Mouse (Mus musculus) ES-E14 (cell line): ENCODE results near the gene Shisal2b. TPM values are rescaled to one million over a fixed set of nuclear protein-coding genes. Genes with fewer than 3 reads are reported as not detected.

Experiments
- DNase-seq: peaks from one replicate; pipeline ENCODE4 v3.0.0-alpha.2; 2013; ENCODE audit warnings: low read depth, low spot score
- H3K27ac ChIP-seq: 2 replicates; pipeline ENCODE4 v1.5.1; 2012; ENCODE audit warnings: low read depth, mild to moderate bottlenecking, low read length, moderate library complexity, mixed read lengths; ENCODE audit not compliant: poor library complexity, insufficient read depth, severe bottlenecking
- H3K36me3 ChIP-seq: 2 replicates; pipeline ENCODE4 v1.6.1; 2012; ENCODE audit warnings: mild to moderate bottlenecking, low read length, moderate library complexity, mixed read lengths; ENCODE audit not compliant: control insufficient read depth, poor library complexity, insufficient read depth, severe bottlenecking
- H3K4me1 ChIP-seq, 2 experiments: fragments of 150-350 bp in 1 of 2; sonication (generic) in 1 of 2; 2 replicates each; pipeline ENCODE4 v1.6.1; 2012; ENCODE audit warnings: low read length in 2 of 2, mild to moderate bottlenecking in 1 of 2, mixed read lengths in 1 of 2; ENCODE audit not compliant: control insufficient read depth in 2 of 2, insufficient read depth in 2 of 2, poor library complexity in 1 of 2
- H3K4me3 ChIP-seq, 2 experiments: fragments of 150-350 bp in 1 of 2; sonication (generic) in 1 of 2; 2 replicates each; pipeline ENCODE4 v1.5.1; 2012; ENCODE audit warnings: low read length in 2 of 2, low read depth in 1 of 2, mild to moderate bottlenecking in 1 of 2, mixed read lengths in 1 of 2; ENCODE audit not compliant: insufficient read depth in 1 of 2, poor library complexity in 1 of 2, severe bottlenecking in 1 of 2
- H3K9ac ChIP-seq: 2 replicates; pipeline ENCODE4 v1.6.1; 2012; ENCODE audit warnings: low read depth, mild to moderate bottlenecking, low read length, mixed read lengths; ENCODE audit not compliant: poor library complexity, insufficient read depth, severe bottlenecking
- H3K9me3 ChIP-seq: fragments of 150-350 bp; sonication (generic); 2 replicates; pipeline ENCODE4 v1.6.1; 2012; ENCODE audit warnings: low read depth, mild to moderate bottlenecking, low read length; ENCODE audit not compliant: control insufficient read depth, insufficient read depth
- CHD2 ChIP-seq: IDR thresholded peaks from 2 replicates; pipeline ENCODE4 v1.6.1; 2014; ENCODE audit warnings: mild to moderate bottlenecking, low read depth, low read length, inconsistent platforms
- HCFC1 ChIP-seq: IDR thresholded peaks from 2 replicates; pipeline ENCODE4 v1.6.1; 2012; ENCODE audit warnings: low read length, inconsistent platforms, borderline replicate concordance; ENCODE audit not compliant: insufficient read depth
- MAFK ChIP-seq: IDR thresholded peaks from 2 replicates; pipeline ENCODE4 v1.6.1; 2014; ENCODE audit warnings: mild to moderate bottlenecking, low read depth, low read length, inconsistent platforms; ENCODE audit not compliant: insufficient read depth
- ZC3H11A ChIP-seq: IDR thresholded peaks from 2 replicates; pipeline ENCODE4 v1.6.1; 2012; ENCODE audit warnings: low read depth, mild to moderate bottlenecking, inconsistent platforms, low read length, borderline replicate concordance
- ZNF384 ChIP-seq: IDR thresholded peaks from 2 replicates; pipeline ENCODE4 v1.6.1; 2012; ENCODE audit warnings: low read depth, low read length, inconsistent platforms
- in situ Hi-C, 2 experiments: fragments of 600-800 bp; cut with MboI; formaldehyde crosslinking; loops; one replicate each; pipeline ENCODE4 v1.15.1; 2025; ENCODE audit warnings: low sequenced_read_pairs in 2 of 2, inconsistent platforms in 1 of 2; ENCODE audit not compliant: unreplicated experiment in 2 of 2
- total RNA-seq: library from RNA; depleted of rRNA; stranded (reverse); fragments of 300-350 nt; gene quantifications from 2 replicates; pipeline ENCODE4 v1.2.3, GENCODE M21; 2012

The Shisal2b gene
- total RNA-seq, 1 experiment: 1.7 TPM

DNA sequence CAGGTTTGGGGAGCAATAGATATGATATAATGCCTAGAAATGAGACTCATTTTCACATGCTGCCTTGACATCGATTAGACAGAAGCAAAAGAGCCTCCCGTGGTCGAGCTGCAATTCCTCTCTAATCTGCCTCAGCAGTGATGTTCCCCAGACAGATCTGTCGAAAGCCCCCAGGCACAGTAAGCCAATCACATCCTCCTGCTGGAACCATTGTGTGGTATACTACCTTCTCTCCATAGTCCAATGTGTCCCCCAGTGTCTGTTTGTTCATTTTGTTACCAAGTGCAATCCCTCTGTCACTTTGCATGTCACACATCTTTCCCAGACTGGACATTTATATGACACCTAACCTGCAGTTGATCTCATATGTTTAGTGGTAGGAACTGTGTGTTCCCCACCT, 28.6 kb upstream of the Shisal2b start:
- H3K27ac ChIP-seq: no peak overlapping the region
- H3K4me1 ChIP-seq: no peaks in the 10 kb centered on the region
- H3K36me3 ChIP-seq: no peaks in the 10 kb centered on the region
- in situ Hi-C loops: no loop called here
- no peak for DNase-seq
- H3K4me3 ChIP-seq: no peak overlapping the region
- no peak overlapping the region for H3K9ac ChIP-seq
- TF ChIP-seq HCFC1 (no peak), ZNF384 (no peak)
- no peaks in the 10 kb centered on the region for H3K9me3 ChIP-seq

DNA sequence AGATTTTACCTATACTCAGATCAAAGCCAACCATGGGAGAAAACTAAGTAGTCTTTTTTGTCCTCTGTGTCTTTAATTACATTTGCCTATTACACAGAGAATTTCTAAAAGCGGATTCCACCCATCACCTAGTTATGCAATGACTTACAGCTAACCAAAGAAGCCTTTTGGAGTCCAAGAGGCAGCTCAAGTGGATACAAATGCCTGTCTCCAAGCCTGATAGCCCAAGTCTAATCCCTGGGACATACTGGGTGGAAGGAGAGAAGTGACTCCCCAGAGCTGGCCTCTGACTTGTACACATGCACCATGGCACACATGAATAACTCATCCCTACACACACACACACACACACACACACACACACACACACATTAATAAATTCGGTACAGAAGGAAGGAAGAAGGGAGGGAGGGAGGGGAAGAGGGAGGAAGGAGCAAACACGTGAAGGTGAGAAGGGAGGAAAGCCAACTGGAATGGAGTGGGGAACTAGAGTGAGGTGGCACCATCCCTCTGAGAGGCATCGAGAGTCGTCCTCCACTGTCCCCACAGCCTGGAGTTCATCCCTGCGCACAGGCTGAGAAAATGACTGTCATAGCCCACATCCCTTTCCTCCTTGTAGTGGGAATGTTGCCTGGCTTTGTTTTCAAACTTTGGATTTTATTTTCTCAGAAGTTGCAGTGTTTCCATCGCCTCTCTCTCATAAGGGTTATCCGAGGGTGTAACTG, 22.8 kb upstream of the Shisal2b start:
- Histone ChIP-seq H3K9me3 (no peaks in the 10 kb centered on the region), H3K36me3 (no peaks in the 10 kb centered on the region), H3K9ac (no peak overlapping the region), H3K4me3 (no peak overlapping the region), H3K27ac (no peak overlapping the region), H3K4me1 (peaks cover 1 to 2% of the 10 kb centered on the region in 2 experiments; a peak in 2 of 4 replicates)
- TF ChIP-seq CHD2 (no peak), ZNF384 (no peak), HCFC1 (no peak), ZC3H11A (no peak), MAFK (no peak)
- in situ Hi-C loops: no loop called here
- DNase-seq: no peak

DNA sequence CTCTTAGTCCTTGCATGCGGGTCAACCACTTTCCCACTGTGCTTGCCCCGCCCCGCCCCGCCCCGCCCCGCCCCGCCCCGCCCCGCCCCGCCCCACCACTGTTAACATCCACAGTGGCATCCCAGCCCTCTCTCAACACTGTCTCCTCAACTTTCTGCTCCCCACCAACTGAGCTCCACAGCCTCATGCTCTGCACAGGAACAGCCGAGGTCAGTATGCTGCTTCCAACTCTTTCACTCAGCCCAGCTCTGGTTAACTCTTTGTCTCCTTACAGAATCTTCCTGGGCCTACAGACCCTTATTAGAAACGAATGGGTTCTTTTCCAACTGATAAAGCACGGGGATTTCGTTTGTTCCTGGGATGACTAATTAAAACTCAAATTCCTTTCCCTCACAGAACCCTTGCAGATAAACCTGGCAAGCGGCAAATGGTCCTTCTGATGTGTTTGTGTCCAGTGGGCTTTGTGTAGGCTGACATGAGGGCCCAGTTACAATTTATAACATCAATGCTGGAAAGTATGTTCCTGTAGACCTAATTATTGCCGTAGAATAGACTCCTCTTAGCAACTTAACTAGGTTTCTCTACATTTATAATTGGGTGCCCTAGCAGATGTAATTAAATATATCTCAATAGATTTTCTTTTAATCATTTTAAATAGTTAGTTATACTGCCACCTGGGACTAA, 20.0 kb upstream of the Shisal2b start:
- H3K9ac ChIP-seq: no peak overlapping the region
- no peaks in the 10 kb centered on the region for H3K9me3 ChIP-seq
- no peak overlapping the region for H3K27ac ChIP-seq
- in situ Hi-C loops: no loop called here
- no peak for DNase-seq
- TF ChIP-seq HCFC1 (no peak), ZC3H11A (no peak), ZNF384 (no peak), MAFK (no peak), CHD2 (no peak)
- no peaks in the 10 kb centered on the region for H3K36me3 ChIP-seq
- no peak overlapping the region for H3K4me3 ChIP-seq
- H3K4me1 ChIP-seq: peaks cover 1 to 2% of the 10 kb centered on the region in 2 experiments; a peak in 2 of 4 replicates

DNA sequence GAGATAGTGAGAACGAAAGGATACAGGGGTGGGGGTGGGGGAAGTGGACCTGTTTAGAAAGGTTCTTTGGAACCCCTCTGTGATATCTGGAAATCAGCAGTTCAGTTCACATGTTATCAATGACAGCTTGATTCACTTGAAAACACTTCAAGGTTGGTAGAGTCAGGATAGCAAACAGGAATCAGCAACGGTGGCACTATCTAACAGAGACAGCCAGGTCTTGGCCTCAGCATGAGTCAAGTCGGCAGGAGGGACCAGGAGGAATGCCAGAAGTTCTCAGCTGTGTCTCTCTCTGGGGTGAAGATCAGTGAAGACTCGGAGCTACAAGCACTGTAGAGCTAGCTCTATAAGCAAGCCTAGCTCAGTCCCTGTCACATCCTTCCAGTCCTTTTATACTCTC, 14.8 kb upstream of the Shisal2b start:
- no peaks in the 10 kb centered on the region for H3K9me3 ChIP-seq
- no peak overlapping the region for H3K4me3 ChIP-seq
- TF ChIP-seq ZNF384 (no peak), MAFK (no peak)
- no peak for DNase-seq
- in situ Hi-C loops: no loop called here
- H3K4me1 ChIP-seq: peaks cover under 1 to 1% of the 10 kb centered on the region in 2 experiments; a peak in 2 of 4 replicates
- no peaks in the 10 kb centered on the region for H3K36me3 ChIP-seq
- H3K9ac ChIP-seq: no peak overlapping the region
- no peak overlapping the region for H3K27ac ChIP-seq

DNA sequence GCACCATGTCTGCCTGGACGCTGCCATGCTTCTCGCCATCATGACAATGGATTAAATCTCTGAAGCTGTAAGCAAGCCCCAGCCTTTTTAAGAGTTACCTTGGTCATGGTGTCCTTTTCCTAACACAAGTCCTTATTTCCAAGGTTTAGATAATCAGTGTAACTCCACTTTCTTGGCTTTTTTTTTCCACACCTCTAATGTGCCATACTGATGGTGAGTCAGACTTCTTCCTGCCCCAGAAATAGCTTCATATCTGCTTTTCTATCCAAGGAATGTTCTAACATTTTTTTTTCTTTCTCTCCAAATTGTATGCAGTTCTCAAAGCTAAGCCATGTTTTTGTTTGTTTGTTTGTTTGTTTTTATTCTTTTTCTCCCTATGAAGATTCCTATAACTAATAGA, 6.2 kb upstream of the Shisal2b start:
- no peak overlapping the region for H3K4me3 ChIP-seq
- no peaks in the 10 kb centered on the region for H3K36me3 ChIP-seq
- no peak overlapping the region for H3K27ac ChIP-seq
- H3K9ac ChIP-seq: no peak overlapping the region
- DNase-seq: no peak
- H3K4me1 ChIP-seq: no peaks in the 10 kb centered on the region
- in situ Hi-C loops: no loop called here
- TF ChIP-seq ZNF384 (no peak), ZC3H11A (no peak), HCFC1 (no peak), MAFK (no peak), CHD2 (no peak)
- H3K9me3 ChIP-seq: no peaks in the 10 kb centered on the region
